Mouse (Mus musculus): ENCODE results near the gene Cyb5b.

Gene Cyb5b

DNA sequence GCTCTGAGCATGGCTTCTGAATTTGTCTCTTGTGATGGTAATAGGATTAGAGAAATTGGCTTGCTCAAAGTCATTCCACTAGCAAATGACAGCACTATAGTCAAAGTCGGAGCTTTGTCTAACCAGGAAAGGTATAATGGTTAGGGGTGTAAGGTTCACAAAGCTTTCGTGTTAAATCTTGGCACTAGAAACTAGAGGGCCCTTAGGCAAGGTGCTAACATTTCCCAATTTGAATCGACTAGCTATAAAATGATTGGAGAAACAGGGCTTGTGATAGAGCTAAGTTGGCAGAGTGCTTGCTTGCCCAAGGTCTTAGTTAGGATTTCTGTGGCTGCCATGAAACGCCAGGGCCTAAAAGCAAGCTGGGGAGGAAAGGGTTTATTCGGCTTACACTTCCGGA lies 20.4 kb upstream of the Cyb5b start:
- DNase-seq (ENCODE audit: low read depth, low spot score), result no peak

- DNase-seq (ENCODE audit: low read depth, low spot score), result no peak
Measured at GRCm38 (mm10) chr8:107132581-107133491, 17.6 kb upstream of the Cyb5b start.

DNA sequence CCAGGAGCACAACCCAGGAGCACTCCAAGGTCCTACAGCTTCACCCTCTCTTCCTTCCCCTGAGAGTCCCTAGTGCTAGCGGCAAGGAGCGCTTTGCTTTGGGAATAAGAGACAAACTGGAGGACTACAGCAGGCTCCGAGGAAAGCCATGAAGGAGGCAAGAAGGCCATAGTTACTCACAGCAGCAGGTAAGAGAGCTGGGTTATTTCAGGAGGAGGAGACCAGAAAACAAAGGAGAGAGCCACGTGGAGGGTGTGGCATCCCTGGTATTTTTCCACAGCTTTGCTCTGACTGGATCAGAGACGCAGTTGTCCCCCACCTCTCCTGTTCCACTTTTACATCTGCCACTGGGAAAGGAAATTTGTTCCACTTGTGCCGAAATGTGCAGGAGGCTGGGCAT lies 16.6 kb upstream of the Cyb5b start:
- DNase-seq (ENCODE audit: low read depth, low spot score), result no peak

DNA sequence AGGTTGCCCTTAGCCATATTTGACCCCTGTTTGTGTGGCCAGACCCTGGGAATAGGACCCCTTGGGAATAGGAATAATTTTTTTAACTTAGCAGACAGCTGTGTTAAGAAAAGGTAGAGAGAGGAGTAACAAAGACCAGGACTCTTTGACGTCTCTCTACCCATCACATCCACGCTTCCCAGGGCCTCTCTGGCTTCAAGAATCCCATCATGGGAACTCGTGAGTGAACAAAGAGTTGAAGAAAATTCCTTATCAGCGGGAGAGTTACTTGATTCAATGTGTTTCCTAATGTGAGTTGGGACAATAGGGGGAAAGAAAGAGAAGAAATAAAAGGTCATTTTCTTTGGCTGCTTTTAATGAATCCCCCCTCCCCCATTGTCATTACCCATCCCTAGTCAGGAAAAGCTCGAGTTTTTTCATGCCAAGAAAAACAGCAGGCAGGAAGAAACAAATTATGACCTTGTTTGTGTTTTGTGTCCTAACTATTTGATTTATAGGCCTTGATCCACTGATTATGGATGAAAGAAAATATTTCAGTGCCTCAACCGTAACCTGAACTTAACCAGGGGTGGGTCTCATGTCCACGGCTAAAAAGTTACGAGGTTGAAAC lies 14.3 kb upstream of the Cyb5b start:
- no peak for DNase-seq (ENCODE audit: low read depth, low spot score)

- DNase-seq (ENCODE audit: low read depth, low spot score), result no peak
Measured at GRCm38 (mm10) chr8:107137591-107137990, 12.8 kb upstream of the Cyb5b start.

- no peak for DNase-seq (ENCODE audit: low read depth, low spot score)
Measured at GRCm38 (mm10) chr8:107138338-107138737, 12.1 kb upstream of the Cyb5b start.

- no peak for DNase-seq (ENCODE audit: low read depth, low spot score)
Measured at GRCm38 (mm10) chr8:107139704-107140470, 10.6 kb upstream of the Cyb5b start.

DNA sequence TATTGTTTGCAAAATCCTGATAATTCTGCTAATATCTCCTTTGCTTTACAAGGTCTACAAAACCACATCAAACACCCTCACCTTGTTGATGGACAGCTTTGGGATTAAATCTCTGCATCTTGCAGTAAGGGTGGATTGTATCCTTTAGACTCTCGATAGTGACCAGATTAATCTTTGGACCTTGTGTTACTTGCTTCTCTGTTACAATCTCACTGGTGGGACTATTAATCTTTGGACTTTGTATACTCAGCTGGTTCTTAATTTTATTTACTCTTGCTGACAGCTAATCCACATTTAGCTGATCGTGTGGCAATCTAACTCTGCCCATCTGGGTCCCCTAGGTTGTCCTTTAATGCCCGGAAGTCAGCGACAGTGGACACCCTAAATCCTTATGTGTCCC lies 7.9 kb upstream of the Cyb5b start:
- DNase-seq (ENCODE audit: low read depth, low spot score), result no peak

- no peak for DNase-seq (ENCODE audit: low read depth, low spot score)
Measured at GRCm38 (mm10) chr8:107143501-107143900, 6.9 kb upstream of the Cyb5b start.

GRCm38 (mm10) chr8:107146186-107146585 lies 4.3 kb upstream of the Cyb5b start:
- no peak for DNase-seq (ENCODE audit: low read depth, low spot score)

DNA sequence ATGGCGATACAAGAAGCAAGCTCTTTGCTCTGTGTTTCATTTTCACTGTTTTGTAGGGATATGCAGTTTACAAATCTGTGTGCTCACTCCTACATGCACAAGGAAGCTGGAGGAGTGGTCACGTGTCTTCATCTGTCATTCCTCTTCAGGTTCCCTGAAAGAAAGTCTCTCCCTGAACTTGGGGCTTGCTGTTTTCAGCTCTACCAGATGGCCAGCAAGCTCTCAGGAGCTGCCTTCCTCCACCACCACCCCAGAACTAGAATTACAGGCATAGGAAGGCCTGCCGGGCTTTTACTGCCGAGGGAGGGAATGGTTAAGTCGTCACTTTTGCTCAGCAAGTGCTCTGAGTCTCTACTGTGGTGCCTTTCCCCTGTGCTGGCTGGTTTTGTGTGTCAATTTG lies 1.6 kb upstream of the Cyb5b start:
- no peak for DNase-seq (ENCODE audit: low read depth, low spot score)

DNA sequence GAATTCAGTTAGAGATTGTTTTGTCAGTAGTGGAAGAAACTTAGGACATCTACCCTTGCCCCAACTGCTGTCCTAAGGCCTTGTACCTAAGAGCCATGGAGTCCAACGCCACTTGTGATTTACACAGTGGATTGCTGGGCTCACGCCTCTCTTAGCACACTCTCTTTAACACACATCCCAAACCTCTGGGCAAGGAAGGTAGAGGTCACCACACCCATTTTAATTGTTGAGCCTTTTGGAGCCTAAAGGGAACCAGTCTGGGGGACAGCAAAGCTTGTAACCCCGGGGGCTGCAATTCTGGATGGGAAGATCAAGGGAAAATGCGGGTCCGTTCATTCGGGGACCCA lies 410 bp upstream of the Cyb5b start:
- DNase-seq (ENCODE audit: low read depth, low spot score), result no peak

GRCm38 (mm10) chr8:107151212-107151920 lies 926 bp downstream of the Cyb5b start:
- DNase-seq (ENCODE audit: low read depth, low spot score), result no peak

GRCm38 (mm10) chr8:107153326-107154210 lies 3.1 kb downstream of the Cyb5b start:
- DNase-seq (ENCODE audit: low read depth, low spot score), result no peak

DNA sequence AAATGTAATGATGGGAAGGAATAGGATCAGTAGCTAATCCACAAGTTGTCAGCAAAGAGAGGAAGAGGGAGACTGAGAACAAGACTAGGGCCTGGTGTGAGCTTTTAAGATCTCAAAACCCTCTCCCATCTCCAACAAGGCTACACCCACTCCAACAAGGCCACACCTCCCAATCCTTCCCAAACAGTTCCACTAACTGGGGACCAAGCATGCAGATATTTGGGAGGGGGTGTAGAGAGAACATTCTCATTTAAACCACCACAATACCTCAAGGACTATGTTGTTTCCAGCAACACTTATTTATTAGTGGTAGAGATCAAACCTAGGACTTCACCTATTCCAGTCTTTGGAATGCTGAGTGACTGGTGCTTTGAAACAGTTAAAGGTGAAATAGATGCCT lies 6.4 kb downstream of the Cyb5b start:
- DNase-seq (ENCODE audit: low read depth, low spot score), result no peak

DNA sequence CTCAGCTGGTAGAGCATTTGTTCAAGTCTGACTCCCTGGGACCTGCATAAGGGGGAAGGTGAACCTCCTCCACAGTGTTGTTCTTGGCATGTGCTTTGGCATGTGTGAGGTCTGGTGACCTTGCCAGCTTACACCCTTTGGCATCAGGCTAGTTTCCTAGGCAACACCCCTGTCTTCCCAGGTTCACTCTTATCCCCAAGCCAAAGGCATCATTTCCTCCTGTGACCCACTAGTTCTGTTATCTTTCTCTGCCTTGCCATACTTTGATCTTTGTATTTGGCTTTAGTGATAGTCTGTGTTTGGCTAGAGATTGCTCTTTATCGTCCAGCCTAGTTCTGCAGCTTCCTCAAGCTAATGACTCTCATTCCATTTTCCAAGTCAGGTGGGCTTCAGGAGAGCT lies 7.4 kb downstream of the Cyb5b start:
- DNase-seq (ENCODE audit: low read depth, low spot score), result no peak

- no peak for DNase-seq (ENCODE audit: low read depth, low spot score)
Measured at GRCm38 (mm10) chr8:107158890-107159289, 8.4 kb downstream of the Cyb5b start.

- DNase-seq (ENCODE audit: low read depth, low spot score), result no peak
Measured at GRCm38 (mm10) chr8:107164251-107164773, 13.9 kb downstream of the Cyb5b start.

DNA sequence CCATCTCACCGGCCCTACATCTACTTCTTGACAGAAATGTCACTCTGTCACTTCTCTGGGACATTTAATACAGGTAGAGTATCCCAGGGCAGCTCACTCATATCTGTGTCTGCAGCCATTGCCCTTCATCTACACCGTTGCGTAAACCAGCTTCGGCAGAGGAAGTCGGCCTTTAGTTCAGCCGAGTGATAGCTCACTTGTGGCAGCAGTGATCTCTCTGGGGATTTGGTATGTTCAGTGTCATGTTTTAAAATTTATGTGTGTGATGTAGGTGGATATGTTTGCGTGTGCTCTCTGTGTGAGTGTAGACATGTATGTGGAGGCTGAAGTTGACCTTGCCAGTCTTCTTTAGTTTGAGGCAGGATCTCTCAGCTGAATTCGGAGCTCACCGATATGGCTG lies 15.3 kb downstream of the Cyb5b start:
- no peak for DNase-seq (ENCODE audit: low read depth, low spot score)

GRCm38 (mm10) chr8:107167848-107168247 lies 17.4 kb downstream of the Cyb5b start:
- no peak for DNase-seq (ENCODE audit: low read depth, low spot score)

DNA sequence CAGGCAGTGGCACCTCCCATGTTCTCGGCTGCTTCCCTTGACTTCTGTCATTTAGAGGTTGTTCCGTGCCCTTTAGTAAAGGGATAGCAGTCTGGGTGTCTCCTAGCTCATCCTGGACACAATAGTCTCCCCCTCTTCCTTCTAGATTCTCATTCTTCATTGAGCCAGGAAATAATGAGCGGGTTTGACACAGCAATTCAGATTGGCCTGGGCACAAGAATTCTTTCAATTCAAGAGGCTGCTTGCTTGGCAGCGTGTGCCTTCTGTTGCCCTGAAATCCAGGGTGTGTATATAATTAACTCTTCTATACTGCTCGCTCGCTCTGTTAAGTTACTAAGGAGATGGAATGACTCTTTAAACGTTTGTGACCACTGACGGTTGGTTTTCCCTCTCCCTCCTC lies 21.7 kb downstream of the Cyb5b start:
- no peak for DNase-seq (ENCODE audit: low read depth, low spot score)

Measured in retina, postnatal 7 days (tissue).